Mouse (Mus musculus) heart, embryonic 16.5 days (tissue): Measurements from ENCODE around the gene D430041D05Rik. TPM values are rescaled to one million over a fixed set of nuclear protein-coding genes. Genes with fewer than 3 reads are reported as not detected.

Experiments used
- ATAC-seq: fragments of 200-750 bp; cut with Nextera tagmentation; replicated peaks from 2 replicates; pipeline ENCODE4 v1.8.0; 2017; ENCODE audit warnings: moderate number of reproducible peaks; ENCODE audit not compliant: insufficient read depth, low FRiP score; ENCODE audit errors: extremely low read depth
- H3K27ac ChIP-seq: fragments of 300-500 bp; sonication (generic); 2 replicates; pipeline ENCODE4 v1.5.1; 2014; ENCODE audit warnings: mild to moderate bottlenecking, low read length, control low read depth, moderate library complexity
- H3K27me3 ChIP-seq: fragments of 300-500 bp; sonication (generic); 2 replicates; pipeline ENCODE4 v1.6.1; 2014; ENCODE audit warnings: low read length, mixed read lengths; ENCODE audit not compliant: control insufficient read depth, insufficient read depth
- H3K36me3 ChIP-seq: fragments of 300-500 bp; sonication (generic); 2 replicates; pipeline ENCODE4 v1.6.1; 2014; ENCODE audit not compliant: control insufficient read depth, insufficient read depth
- H3K4me1 ChIP-seq: fragments of 300-500 bp; sonication (generic); 2 replicates; pipeline ENCODE4 v1.6.1; 2014; ENCODE audit warnings: low read length, mixed read lengths; ENCODE audit not compliant: control insufficient read depth, insufficient read depth
- H3K4me2 ChIP-seq: fragments of 300-500 bp; sonication (generic); 2 replicates; pipeline ENCODE4 v1.6.1; 2014; ENCODE audit warnings: low read depth, mild to moderate bottlenecking, control low read depth, low read length
- H3K4me3 ChIP-seq: fragments of 300-500 bp; sonication (generic); 2 replicates; pipeline ENCODE4 v1.5.1; 2014; ENCODE audit warnings: mild to moderate bottlenecking, control low read depth, low read length
- H3K9ac ChIP-seq: fragments of 300-500 bp; sonication (generic); 2 replicates; pipeline ENCODE4 v1.6.1; 2014; ENCODE audit warnings: low read length, control low read depth
- H3K9me3 ChIP-seq: fragments of 300-500 bp; sonication (generic); replicated peaks from 2 replicates; pipeline ENCODE4 v1.6.1; 2016; ENCODE audit warnings: low read length; ENCODE audit not compliant: control insufficient read depth
- WGBS: fragments of 180-500 bp; shearing (Covaris S2); extraction: QIAGEN DNeasy Blood & Tissue Kit; methylation state at CpG from one replicate; pipeline ENCODE4 v1.1.7; 2014; 5-methylcytosine and 5-hydroxymethylcytosine counted together
- polyA plus RNA-seq: library from polyadenylated mRNA; unstranded; fragments of >200 nt; fragmentation: Nextera tagmentation; extraction: Ambion mirVana; gene quantifications from 2 replicates; pipeline ENCODE4 v1.2.1, GENCODE M21; 2015

The D430041D05Rik gene
- polyA plus RNA-seq, 1 experiment from 2014 or later = 0.20 TPM

- no peak overlapping the region for H3K4me2 ChIP-seq
- ATAC-seq = no peak
- H3K4me3 ChIP-seq = no peak overlapping the region
- H3K9ac ChIP-seq = no peak overlapping the region
- no peaks in the 10 kb centered on the region for H3K9me3 ChIP-seq
- no peaks in the 10 kb centered on the region for H3K36me3 ChIP-seq
- no peak overlapping the region for H3K27ac ChIP-seq
- H3K4me1 ChIP-seq = no peaks in the 10 kb centered on the region
- WGBS = 57% methylated on average over 2 of the region's 2 CpGs
- H3K27me3 ChIP-seq = no peaks in the 10 kb centered on the region
Observed at GRCm38 (mm10) chr2:104165631-104166030, 245.2 kb downstream of the D430041D05Rik start.

- WGBS = 76% methylated on average over 4 of the region's 4 CpGs
- H3K27ac ChIP-seq = no peak overlapping the region
- H3K9me3 ChIP-seq = no peaks in the 10 kb centered on the region
- H3K27me3 ChIP-seq = no peaks in the 10 kb centered on the region
- H3K4me1 ChIP-seq = no peaks in the 10 kb centered on the region
- no peaks in the 10 kb centered on the region for H3K36me3 ChIP-seq
- H3K4me3 ChIP-seq = no peak overlapping the region
- H3K4me2 ChIP-seq = no peak overlapping the region
- no peak overlapping the region for H3K9ac ChIP-seq
- ATAC-seq = no peak
Observed at GRCm38 (mm10) chr2:104163978-104164487, 246.8 kb downstream of the D430041D05Rik start.

- Histone ChIP-seq H3K4me2 (no peak overlapping the region), H3K4me1 (no peaks in the 10 kb centered on the region), H3K36me3 (no peaks in the 10 kb centered on the region), H3K27ac (no peak overlapping the region), H3K9me3 (no peaks in the 10 kb centered on the region), H3K4me3 (no peak overlapping the region), H3K27me3 (no peaks in the 10 kb centered on the region), H3K9ac (no peak overlapping the region)
- no peak for ATAC-seq
- WGBS = 77% methylated on average over 7 of the region's 7 CpGs
Observed at GRCm38 (mm10) chr2:104163418-104163817, 247.4 kb downstream of the D430041D05Rik start.

GRCm38 (mm10) chr2:104157831-104158230 is 253.0 kb downstream of the D430041D05Rik start:
- Histone ChIP-seq H3K9me3 (no peaks in the 10 kb centered on the region), H3K27me3 (no peaks in the 10 kb centered on the region), H3K9ac (no peak overlapping the region), H3K4me2 (no peak overlapping the region), H3K4me3 (no peak overlapping the region), H3K36me3 (no peaks in the 10 kb centered on the region), H3K27ac (no peak overlapping the region), H3K4me1 (no peaks in the 10 kb centered on the region)
- ATAC-seq = no peak
- 78% methylated on average over 4 of the region's 4 CpGs for WGBS

GRCm38 (mm10) chr2:104153876-104154275 is 256.9 kb downstream of the D430041D05Rik start:
- no peak for ATAC-seq
- WGBS = 75% methylated on average over 3 of the region's 3 CpGs

GRCm38 (mm10) chr2:104153345-104153744 is 257.5 kb downstream of the D430041D05Rik start:
- H3K9me3 ChIP-seq = no peaks in the 10 kb centered on the region
- H3K27me3 ChIP-seq = no peaks in the 10 kb centered on the region
- H3K36me3 ChIP-seq = no peaks in the 10 kb centered on the region
- no peak overlapping the region for H3K9ac ChIP-seq
- H3K4me1 ChIP-seq = peaks cover under 1% of the 10 kb centered on the region; the same call in 1 of the 2 replicates
- H3K27ac ChIP-seq = no peak overlapping the region
- WGBS = 60% methylated on average over 4 of the region's 4 CpGs
- H3K4me3 ChIP-seq = no peak overlapping the region
- no peak for ATAC-seq
- no peak overlapping the region for H3K4me2 ChIP-seq

More at GRCm38 (mm10) chr2:104153876-104154275, 256.9 kb downstream of the D430041D05Rik start:
- Histone ChIP-seq H3K9me3 (no peaks in the 10 kb centered on the region), H3K9ac (no peak overlapping the region), H3K27ac (no peak overlapping the region), H3K4me1 (no peaks in the 10 kb centered on the region), H3K36me3 (no peaks in the 10 kb centered on the region), H3K4me2 (no peak overlapping the region), H3K27me3 (no peaks in the 10 kb centered on the region), H3K4me3 (no peak overlapping the region)

DNA sequence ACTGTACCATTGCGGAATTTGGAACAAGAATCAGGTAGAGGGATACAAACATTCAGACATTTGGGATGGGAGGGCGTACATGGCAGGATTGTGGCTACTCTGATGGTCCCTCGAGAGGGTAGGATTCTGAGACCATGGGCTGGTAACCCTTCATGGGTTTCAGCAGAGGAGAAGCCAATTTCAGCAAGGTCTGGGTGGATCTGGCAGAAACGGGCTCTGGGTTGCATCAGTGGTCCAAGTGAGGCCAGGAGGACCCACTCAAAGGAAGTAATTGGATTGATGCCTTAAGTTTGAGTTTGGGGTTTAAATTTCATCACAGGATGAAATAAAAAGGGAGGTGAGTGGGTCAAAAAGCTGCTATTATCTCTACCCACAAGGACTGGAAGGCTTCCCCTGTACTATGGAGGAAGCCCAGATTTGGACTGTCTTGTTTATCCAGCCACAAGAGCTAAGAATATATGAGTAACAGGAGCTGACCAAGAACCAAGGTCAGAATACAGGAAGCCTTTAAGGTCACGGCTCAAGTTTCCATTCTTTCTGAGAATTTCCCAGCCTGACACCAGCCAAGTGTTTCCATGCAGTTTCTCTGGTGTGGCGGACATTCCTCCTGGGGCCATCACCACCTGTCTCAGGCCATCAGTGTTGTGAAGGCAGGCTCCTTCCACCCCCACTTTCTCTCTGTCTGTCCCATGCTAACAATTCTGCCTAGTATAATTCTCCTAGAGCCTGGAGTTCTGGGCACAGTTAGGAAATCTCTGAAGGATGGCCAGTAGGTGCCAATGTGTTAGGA is 260.0 kb downstream of the D430041D05Rik start:
- no peak overlapping the region for H3K27ac ChIP-seq
- H3K27me3 ChIP-seq = no peaks in the 10 kb centered on the region
- WGBS = 71% methylated on average over 6 of the region's 6 CpGs
- H3K4me3 ChIP-seq = no peak overlapping the region
- H3K9me3 ChIP-seq = no peaks in the 10 kb centered on the region
- no peak overlapping the region for H3K9ac ChIP-seq
- H3K4me2 ChIP-seq = no peak overlapping the region
- H3K36me3 ChIP-seq = no peaks in the 10 kb centered on the region
- peaks cover 10% of the 10 kb centered on the region for H3K4me1 ChIP-seq
- ATAC-seq = no peak

GRCm38 (mm10) chr2:104147910-104148561 is 262.8 kb downstream of the D430041D05Rik start:
- 60% methylated on average over 4 of the region's 4 CpGs for WGBS
- H3K4me3 ChIP-seq = no peak overlapping the region
- peaks cover 10% of the 10 kb centered on the region for H3K4me1 ChIP-seq
- H3K27me3 ChIP-seq = no peaks in the 10 kb centered on the region
- ATAC-seq = no peak
- H3K4me2 ChIP-seq = no peak overlapping the region
- H3K9me3 ChIP-seq = no peaks in the 10 kb centered on the region
- H3K27ac ChIP-seq = no peak overlapping the region
- H3K9ac ChIP-seq = no peak overlapping the region
- no peaks in the 10 kb centered on the region for H3K36me3 ChIP-seq

DNA sequence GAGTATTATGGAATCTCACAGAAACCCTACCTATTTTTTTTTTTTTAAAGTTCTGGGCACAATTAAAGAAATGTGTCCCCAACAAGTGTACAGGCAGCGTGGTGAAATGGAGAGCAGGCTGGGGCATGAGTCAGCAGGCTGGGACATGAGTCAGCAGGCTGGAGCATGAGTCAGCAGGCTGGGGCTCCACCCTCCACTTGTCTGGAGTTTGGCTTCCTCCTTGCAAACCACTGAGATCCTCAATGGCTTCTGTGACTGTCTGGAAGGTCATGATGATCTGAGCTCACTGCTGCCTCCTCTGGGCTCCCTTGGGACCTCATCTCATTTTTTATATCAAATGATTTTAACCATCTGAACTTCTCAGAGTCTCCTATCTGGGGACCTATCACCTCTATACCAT is 264.8 kb downstream of the D430041D05Rik start:
- peaks cover 10% of the 10 kb centered on the region for H3K4me1 ChIP-seq
- ATAC-seq = no peak
- H3K27ac ChIP-seq = no peak overlapping the region
- no peaks in the 10 kb centered on the region for H3K36me3 ChIP-seq
- H3K9me3 ChIP-seq = no peaks in the 10 kb centered on the region
- H3K27me3 ChIP-seq = no peaks in the 10 kb centered on the region
- 59% methylated on average over 1 of the region's 1 CpGs for WGBS
- H3K4me2 ChIP-seq = no peak overlapping the region
- no peak overlapping the region for H3K9ac ChIP-seq
- H3K4me3 ChIP-seq = no peak overlapping the region
